Mouse (Mus musculus): ENCODE data around the gene Olfr1281.

DNA sequence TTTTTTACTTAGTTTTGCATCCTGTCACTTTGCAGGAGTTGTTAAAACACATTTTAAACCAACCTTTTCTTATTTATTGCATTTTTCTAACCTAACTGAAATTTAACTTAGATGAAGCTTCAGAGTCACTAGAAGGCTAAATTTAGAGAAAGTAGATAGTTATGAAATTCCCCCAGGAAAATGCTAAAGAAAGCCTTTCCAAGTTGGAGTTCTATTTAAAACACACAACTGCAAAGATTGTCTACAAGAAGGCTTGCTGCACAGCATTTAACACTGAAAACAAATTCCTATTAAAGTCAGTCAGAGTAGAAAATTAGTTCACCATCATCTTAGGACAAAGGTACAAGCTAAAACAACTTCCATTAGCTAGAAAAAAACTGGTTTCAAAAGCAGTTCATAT, 25.9 kb upstream of the Olfr1281 start, which contains the start of gene Olfr1279:
- TF ChIP-seq POLR2AphosphoS5 (IDR thresholded peaks at IDR 0.05; ENCODE audit: insufficient replicate concordance, low read depth, low read length) (no peak), CTCF (IDR thresholded peaks at IDR 0.05; ENCODE audit: low read depth, low read length) (no peak)

Measured in G1E (cell line).